Mouse (Mus musculus) right cerebral cortex, postnatal 4 days (tissue): ENCODE measurements at regions not wholly inside any gene's neighbourhood (a gene's known extent, or its start where the extent isn't known, plus 50 kb on each side); places are given as distances from the start of the nearest gene placed in this dataset.
A peak's percentile ranks its signal among the peaks of the same experiment; 100 is the strongest.

Experiments
- DNase-seq: peaks from one replicate; pipeline ENCODE4 v3.0.0-alpha.2; 2022

DNA sequence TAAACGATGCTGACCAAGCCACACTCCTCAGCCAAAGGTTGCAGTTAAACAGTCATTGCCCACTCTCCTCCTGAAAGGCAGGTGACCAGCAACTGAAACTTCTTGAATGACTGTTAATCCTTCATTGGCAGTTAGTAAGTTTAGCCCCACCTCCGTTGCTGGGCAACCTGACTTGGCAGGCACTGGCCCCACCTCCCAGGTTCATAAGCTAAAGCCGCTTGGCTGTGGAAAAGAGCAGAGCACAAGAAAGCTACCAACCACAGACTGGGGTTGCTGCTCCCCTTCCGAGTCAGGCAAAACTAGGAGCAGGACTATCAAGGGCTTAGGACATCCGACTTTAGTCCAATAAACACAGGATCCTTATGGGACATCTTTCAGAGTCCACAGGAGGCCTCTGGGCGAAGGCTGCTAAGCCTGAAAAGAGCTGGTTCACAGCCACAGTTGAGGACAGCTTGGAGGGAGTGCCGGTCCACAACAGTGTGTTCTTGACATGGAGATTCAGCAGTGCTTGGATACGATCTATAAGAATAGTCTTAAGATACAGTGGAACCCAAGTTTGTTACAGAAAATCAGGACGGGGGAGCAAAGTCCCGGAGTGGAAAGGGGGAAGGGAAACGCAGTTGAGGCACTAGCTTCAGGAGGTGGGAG, 67.7 kb upstream of the Kcnma1 start:
- DNase-seq = peak; percentile 47

DNA sequence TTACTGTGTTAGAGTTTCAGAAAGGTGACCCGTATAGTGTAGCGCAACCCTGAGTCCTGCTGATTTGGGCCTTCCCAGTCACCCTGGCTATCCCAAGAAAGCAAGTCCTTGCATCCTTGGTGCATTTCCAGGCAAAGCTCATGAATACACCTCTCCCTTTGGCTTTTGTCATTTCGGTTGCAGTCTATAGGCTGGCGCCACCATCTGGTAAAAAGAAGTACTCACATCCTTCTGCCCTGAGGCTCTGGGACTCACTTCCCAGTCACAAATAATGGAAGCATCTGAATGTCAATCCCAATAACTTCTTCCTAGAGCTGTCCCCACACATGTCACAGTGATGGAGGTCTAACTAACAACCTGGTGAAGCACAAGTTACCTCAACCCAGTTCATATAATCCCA, 54.4 kb upstream of the Kcnma1 start:
- DNase-seq = no peak

DNA sequence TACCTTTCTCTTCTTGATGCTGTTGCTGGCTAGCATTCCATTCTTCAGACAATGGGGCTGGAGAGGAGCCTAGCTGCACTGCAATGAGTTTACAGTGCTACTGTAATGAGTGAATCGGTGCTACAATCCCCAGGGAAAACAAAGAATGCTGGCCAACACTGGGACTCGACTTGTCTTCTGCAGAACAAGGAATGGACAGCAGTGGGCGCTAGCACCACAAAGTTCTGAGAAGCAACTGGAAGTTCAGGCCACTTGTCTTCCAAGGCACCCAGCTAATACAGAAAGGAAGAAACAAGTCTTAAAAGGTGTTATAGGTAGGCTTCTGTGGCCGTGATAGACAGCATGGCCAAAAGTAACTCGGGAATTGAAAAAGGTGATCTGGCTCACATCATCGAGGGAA, 53.4 kb upstream of the Kcnma1 start:
- peak; percentile 83 for DNase-seq

DNA sequence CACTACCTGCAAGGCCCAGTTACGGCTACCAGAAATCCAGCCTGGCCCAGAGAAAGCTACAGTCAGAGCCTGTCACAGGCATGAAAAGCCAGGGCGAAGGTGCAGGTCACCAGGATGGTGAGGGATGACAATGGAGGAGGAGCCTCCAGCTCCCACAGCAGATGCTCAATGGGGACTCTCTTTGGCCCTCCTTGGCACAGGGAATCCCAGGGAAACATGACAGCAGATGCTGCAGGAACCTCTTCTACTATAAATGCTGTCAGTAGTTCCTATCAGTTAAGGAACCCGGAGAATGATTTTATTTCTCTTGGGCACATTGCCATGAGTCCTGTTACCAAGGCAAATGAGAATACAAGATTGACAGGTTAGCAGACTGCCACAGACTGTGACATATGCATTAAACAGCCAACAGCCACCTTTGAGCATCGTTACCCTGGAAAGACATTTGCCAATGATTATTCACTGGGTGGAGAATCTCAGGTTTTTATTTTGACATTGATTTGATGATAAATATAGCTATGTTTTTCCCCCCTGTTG, 51.0 kb upstream of the Kcnma1 start:
- no peak for DNase-seq
